Mouse (Mus musculus) hindbrain, embryonic 12.5 days (tissue): ENCODE measurements around the gene Paip2b. TPM values are rescaled to one million over a fixed set of nuclear protein-coding genes. Genes with fewer than 3 reads are reported as not detected.
A peak's percentile ranks its signal among the peaks of the same experiment; 100 is the strongest.
"Not testable (repeated sequence)": the region's sequence is repeated elsewhere in the genome, so short reads cannot be mapped to it uniquely, and the experiment has no call there.

Experiments used
- ATAC-seq: fragments of 200-750 bp; cut with Nextera tagmentation; 2 replicates; pipeline ENCODE4 v1.8.0; 2017; ENCODE audit warnings: moderate TSS enrichment; ENCODE audit not compliant: low FRiP score
- H3K27ac ChIP-seq: fragments of 300-500 bp; sonication (generic); 2 replicates; pipeline ENCODE4 v1.5.1; 2016; ENCODE audit warnings: mild to moderate bottlenecking
- H3K27me3 ChIP-seq: fragments of 300-500 bp; sonication (generic); 2 replicates; pipeline ENCODE4 v1.6.1; 2016; ENCODE audit warnings: mild to moderate bottlenecking
- H3K36me3 ChIP-seq: fragments of 300-500 bp; sonication (generic); 2 replicates; pipeline ENCODE4 v1.6.1; 2016; ENCODE audit warnings: mild to moderate bottlenecking
- H3K4me1 ChIP-seq: fragments of 300-500 bp; sonication (generic); 2 replicates; pipeline ENCODE4 v1.6.1; 2016
- H3K4me2 ChIP-seq: fragments of 300-500 bp; sonication (generic); replicated peaks from 2 replicates; pipeline ENCODE4 v1.6.1; 2016; ENCODE audit warnings: mild to moderate bottlenecking
- H3K4me3 ChIP-seq: fragments of 300-500 bp; sonication (generic); 2 replicates; pipeline ENCODE4 v1.5.1; 2016; ENCODE audit warnings: mild to moderate bottlenecking
- H3K9ac ChIP-seq: fragments of 300-500 bp; sonication (generic); 2 replicates; pipeline ENCODE4 v1.6.1; 2016; ENCODE audit warnings: mild to moderate bottlenecking, moderate library complexity
- H3K9me3 ChIP-seq: fragments of 300-500 bp; sonication (generic); replicated peaks from 2 replicates; pipeline ENCODE4 v1.6.1; 2016; ENCODE audit warnings: mild to moderate bottlenecking
- WGBS: fragments of 180-500 bp; shearing (Covaris S2); methylation state at CpG from one replicate; pipeline ENCODE4 v1.1.7; 2016; 5-methylcytosine and 5-hydroxymethylcytosine counted together
- polyA plus RNA-seq: library from polyadenylated mRNA; unstranded; fragments of >200 nt; fragmentation: Nextera tagmentation; extraction: Ambion mirVana; gene quantifications from 2 replicates; pipeline ENCODE4 v1.2.1, GENCODE M21; 2016

The Paip2b gene
- polyA plus RNA-seq, 1 experiment from 2014 or later, result 20.7 TPM

DNA sequence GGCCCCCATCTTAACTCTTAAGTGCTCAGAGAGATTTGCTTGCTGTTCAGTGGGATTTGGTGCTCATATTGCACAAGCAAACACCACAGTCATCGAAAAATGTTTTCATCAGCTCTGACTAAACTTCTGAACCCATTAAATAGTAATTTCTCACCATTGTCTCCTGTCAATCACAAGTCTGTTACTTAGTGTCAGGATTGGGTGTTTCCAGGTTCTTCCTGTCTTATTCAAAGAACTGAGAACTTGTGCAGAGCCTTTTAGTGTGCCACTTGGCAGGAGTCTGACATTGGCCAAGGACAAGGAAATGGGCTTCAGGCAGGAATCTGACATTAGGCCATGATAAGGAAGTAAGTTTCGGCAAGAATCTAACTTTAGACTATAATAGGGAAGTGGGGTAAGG is 6.5 kb upstream of the Paip2b start:
- H3K27me3 ChIP-seq, result no peaks in the 10 kb centered on the region
- no peak for ATAC-seq
- H3K9me3 ChIP-seq, result no peaks in the 10 kb centered on the region
- H3K4me1 ChIP-seq, result no peaks in the 10 kb centered on the region
- no peaks in the 10 kb centered on the region for H3K36me3 ChIP-seq
- H3K9ac ChIP-seq, result no peak overlapping the region
- H3K27ac ChIP-seq, result no peak overlapping the region
- no peak overlapping the region for H3K4me3 ChIP-seq
- 92% methylated on average over 2 of the region's 2 CpGs for WGBS
- no peak overlapping the region for H3K4me2 ChIP-seq

- Histone ChIP-seq H3K4me3 (no peak overlapping the region), H3K9ac (no peak overlapping the region), H3K4me1 (no peaks in the 10 kb centered on the region; the same call in 1 of the 2 replicates), H3K36me3 (no peaks in the 10 kb centered on the region), H3K27ac (no peak overlapping the region), H3K27me3 (no peaks in the 10 kb centered on the region), H3K4me2 (no peak overlapping the region), H3K9me3 (no peaks in the 10 kb centered on the region)
- WGBS, result 87% methylated on average over 2 of the region's 2 CpGs
- ATAC-seq, result no peak
Observed at GRCm38 (mm10) chr6:83836826-83837225, 5.3 kb upstream of the Paip2b start.

DNA sequence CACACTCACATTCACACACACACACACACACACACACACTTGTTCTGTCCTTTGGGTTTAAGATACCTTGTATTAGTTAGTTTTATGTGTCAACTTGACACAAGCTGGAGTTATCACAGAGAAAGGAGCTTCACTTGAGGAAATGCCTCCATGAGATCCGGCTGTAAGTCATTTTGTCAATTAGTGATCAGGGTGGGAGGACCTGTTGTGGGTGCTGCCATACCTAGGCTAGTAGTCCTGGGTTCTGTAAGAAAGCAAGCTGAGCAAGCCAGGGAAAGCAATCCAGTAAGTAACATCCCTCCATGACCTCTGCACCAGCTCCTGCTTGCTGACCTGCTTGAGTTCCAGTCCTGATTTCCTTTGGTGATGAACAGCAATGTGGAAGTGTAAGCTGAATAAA is 852 bp upstream of the Paip2b start:
- not testable (repeated sequence) for ATAC-seq, H3K36me3 ChIP-seq, H3K4me1 ChIP-seq, H3K9me3 ChIP-seq, H3K9ac ChIP-seq, H3K27me3 ChIP-seq, H3K4me3 ChIP-seq
- Histone ChIP-seq H3K27ac (0 out of 2 replicates have a peak overlapping the region, but pooled peaks have one; percentile 6), H3K4me2 (peak overlapping the region; percentile 77)
- 68% methylated on average over 1 of the region's 1 CpGs for WGBS

DNA sequence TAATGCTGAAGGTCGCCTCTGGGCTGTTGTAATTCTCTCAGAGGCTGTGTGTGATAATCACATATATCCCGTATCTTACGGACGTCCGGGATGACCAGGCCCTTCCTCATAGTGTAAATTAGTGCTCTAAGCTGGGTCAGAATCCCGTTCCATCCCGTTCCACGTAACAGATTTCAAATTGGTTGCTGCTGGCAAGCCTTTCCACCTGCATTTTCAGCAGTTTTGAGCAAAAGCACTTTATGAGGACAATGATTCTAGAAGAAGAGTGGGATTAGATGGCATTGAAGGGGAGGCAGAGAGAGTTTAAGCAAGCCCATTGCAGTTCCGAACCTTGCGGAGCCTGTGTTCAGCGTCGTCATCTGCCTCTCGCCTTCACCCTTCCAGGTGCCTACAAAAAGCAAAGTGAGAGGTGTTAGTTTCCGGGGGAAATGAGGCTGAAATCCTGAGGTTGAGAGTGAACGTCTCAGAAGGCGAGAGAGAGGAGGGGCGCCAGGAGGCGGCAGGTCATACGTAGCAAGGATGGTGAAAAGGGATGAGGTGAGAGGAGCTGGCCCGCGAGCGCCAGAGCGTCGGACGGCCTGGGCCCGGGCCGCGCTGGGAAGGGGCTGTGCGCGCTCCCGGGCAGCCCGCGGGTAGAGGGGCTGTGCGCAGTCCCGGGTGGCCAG is 468 bp downstream of the Paip2b start:
- Histone ChIP-seq H3K4me2 (peak overlapping the region; percentile 77), H3K9me3 (no peaks in the 10 kb centered on the region), H3K9ac (peak overlapping the region; percentile 80), H3K4me1 (peaks cover 5% of the 10 kb centered on the region; the same call in 1 of the 2 replicates), H3K27me3 (no peaks in the 10 kb centered on the region), H3K27ac (peak overlapping the region; percentile 90), H3K4me3 (peak overlapping the region; percentile 74), H3K36me3 (peaks cover 6% of the 10 kb centered on the region)
- 2% methylated on average over 29 of the region's 35 CpGs for WGBS
- no peak for ATAC-seq

GRCm38 (mm10) chr6:83821856-83822255 is 9.7 kb downstream of the Paip2b start:
- Histone ChIP-seq H3K9me3 (no peaks in the 10 kb centered on the region), H3K4me3 (no peak overlapping the region), H3K27me3 (no peaks in the 10 kb centered on the region), H3K4me2 (no peak overlapping the region), H3K27ac (no peak overlapping the region), H3K36me3 (no peaks in the 10 kb centered on the region), H3K9ac (no peak overlapping the region), H3K4me1 (peaks cover 2% of the 10 kb centered on the region; the same call in 1 of the 2 replicates)
- WGBS, result 68% methylated on average over 2 of the region's 2 CpGs
- no peak for ATAC-seq

DNA sequence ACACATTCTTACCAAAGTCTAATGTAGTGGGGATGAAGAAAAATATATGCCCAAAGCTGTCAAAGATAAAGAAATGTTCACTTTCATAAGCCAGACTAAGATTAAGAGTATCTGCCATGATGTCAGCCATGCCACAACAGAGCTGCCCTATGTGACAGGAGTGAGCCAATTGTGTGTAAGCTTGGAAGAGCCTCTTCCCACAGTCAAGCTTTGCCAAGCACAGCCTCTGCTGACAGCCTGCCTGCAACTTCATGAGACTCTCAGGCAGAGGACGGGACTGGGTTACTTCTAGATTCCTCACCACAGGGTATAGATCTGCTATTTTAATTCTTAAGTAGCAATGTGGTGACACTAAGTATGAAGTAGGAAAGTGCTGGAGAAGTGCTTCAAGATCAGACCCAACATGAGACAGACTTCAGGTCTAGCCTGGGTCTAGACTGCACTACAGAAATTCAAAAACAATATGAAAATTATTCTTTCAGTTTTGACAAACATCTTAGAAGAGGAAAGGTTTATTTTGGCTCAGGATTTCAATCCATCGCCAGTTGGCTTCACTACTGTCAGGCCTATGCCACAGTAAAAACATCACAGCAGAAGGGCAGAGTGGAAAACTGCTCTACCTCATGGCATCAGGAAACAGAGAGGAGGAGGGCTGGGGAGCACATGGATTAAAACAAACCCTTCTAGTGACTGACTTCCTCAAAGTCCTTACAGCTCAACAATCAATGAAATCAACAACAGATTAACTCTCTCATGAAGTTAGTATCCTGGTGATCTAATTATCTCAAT is 10.6 kb downstream of the Paip2b start:
- Histone ChIP-seq H3K4me3 (no peak overlapping the region), H3K27ac (no peak overlapping the region), H3K36me3 (peaks cover 6% of the 10 kb centered on the region; the same call in 1 of the 2 replicates), H3K4me2 (no peak overlapping the region), H3K27me3 (no peaks in the 10 kb centered on the region), H3K9me3 (no peaks in the 10 kb centered on the region), H3K9ac (no peak overlapping the region), H3K4me1 (peaks cover 2% of the 10 kb centered on the region; the same call in 1 of the 2 replicates)
- no peak for ATAC-seq
- 77% methylated on average over 2 of the region's 2 CpGs for WGBS

GRCm38 (mm10) chr6:83818996-83819395 is 12.5 kb downstream of the Paip2b start:
- H3K4me2 ChIP-seq, result no peak overlapping the region
- H3K36me3 ChIP-seq, result peaks cover 9% of the 10 kb centered on the region
- WGBS, result 91% methylated on average over 1 of the region's 1 CpGs
- H3K27ac ChIP-seq, result no peak overlapping the region
- H3K27me3 ChIP-seq, result no peaks in the 10 kb centered on the region
- peaks cover 2% of the 10 kb centered on the region; the same call in 1 of the 2 replicates for H3K4me1 ChIP-seq
- no peak overlapping the region for H3K9ac ChIP-seq
- ATAC-seq, result no peak
- H3K4me3 ChIP-seq, result no peak overlapping the region
- no peaks in the 10 kb centered on the region for H3K9me3 ChIP-seq

DNA sequence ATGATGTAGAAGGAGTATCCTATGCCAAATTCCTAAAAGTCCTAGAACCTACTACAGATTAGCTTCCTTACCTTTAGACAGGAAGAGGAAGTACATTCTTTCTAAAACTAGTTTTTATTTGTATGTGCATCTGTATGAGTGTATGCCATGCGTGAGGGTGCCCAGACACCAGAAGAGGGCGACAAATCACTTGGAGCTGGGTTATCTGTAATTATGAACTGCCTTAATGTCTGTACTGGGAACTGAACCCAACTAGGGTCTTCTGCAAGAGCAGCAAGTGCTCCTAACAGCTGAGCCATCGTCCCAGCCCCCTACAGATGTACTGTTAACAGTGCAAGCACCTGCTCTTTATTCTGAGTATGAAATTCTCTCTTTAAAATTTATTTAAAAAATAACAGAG is 15.7 kb downstream of the Paip2b start:
- no peak overlapping the region for H3K4me3 ChIP-seq
- ATAC-seq, result no peak
- H3K27ac ChIP-seq, result no peak overlapping the region
- no peaks in the 10 kb centered on the region for H3K27me3 ChIP-seq
- H3K9ac ChIP-seq, result no peak overlapping the region
- peaks cover 18% of the 10 kb centered on the region for H3K36me3 ChIP-seq
- H3K4me2 ChIP-seq, result no peak overlapping the region
- no peaks in the 10 kb centered on the region for H3K9me3 ChIP-seq
- WGBS, result 92% methylated on average over 3 of the region's 3 CpGs
- H3K4me1 ChIP-seq, result no peaks in the 10 kb centered on the region

DNA sequence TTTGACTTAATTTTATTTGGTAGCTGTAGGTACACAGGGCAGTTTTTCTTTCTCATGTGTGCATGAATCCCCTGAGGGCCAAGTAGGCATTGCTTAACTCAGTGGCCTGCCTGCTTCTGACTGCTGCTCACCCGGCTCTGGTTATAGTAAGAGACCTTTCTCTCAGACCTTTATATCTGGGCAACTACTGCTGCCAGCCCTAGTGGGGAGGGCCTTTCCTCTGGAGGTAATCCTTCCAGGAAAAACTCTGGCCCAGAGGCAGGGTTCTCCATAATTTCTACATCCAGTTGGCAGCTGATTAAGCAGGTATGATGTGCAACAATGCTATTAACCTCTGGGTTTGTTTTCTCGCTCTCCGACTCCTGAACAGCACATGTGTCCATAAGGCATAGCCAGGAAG is 28.7 kb downstream of the Paip2b start:
- Histone ChIP-seq H3K9ac (no peak overlapping the region), H3K36me3 (peaks cover 59% of the 10 kb centered on the region), H3K4me2 (no peak overlapping the region), H3K27me3 (no peaks in the 10 kb centered on the region), H3K4me1 (no peaks in the 10 kb centered on the region), H3K4me3 (no peak overlapping the region), H3K9me3 (no peaks in the 10 kb centered on the region), H3K27ac (no peak overlapping the region)
- no peak for ATAC-seq
- WGBS, result 92% methylated on average over 3 of the region's 3 CpGs

GRCm38 (mm10) chr6:83802033-83802432 is 29.5 kb downstream of the Paip2b start:
- peaks cover 54% of the 10 kb centered on the region for H3K36me3 ChIP-seq
- no peak overlapping the region for H3K4me2 ChIP-seq
- WGBS, result 87% methylated on average over 5 of the region's 5 CpGs
- H3K27me3 ChIP-seq, result no peaks in the 10 kb centered on the region
- no peak overlapping the region for H3K27ac ChIP-seq
- no peak overlapping the region for H3K4me3 ChIP-seq
- no peak for ATAC-seq
- H3K9me3 ChIP-seq, result no peaks in the 10 kb centered on the region
- H3K9ac ChIP-seq, result no peak overlapping the region
- H3K4me1 ChIP-seq, result no peaks in the 10 kb centered on the region

- Histone ChIP-seq H3K27me3 (no peaks in the 10 kb centered on the region), H3K36me3 (peaks cover 20% of the 10 kb centered on the region), H3K4me3 (no peak overlapping the region), H3K4me2 (0 out of 2 replicates have a peak overlapping the region, but pooled peaks have one; percentile 5), H3K27ac (no peak overlapping the region), H3K9me3 (no peaks in the 10 kb centered on the region), H3K4me1 (peaks cover 6% of the 10 kb centered on the region), H3K9ac (no peak overlapping the region)
- ATAC-seq, result no peak
- 58% methylated on average over 3 of the region's 3 CpGs for WGBS
Observed at GRCm38 (mm10) chr6:83796686-83797085, 34.9 kb downstream of the Paip2b start.

- Histone ChIP-seq H3K9ac (peak overlapping the region; percentile 78), H3K4me1 (peaks cover 6% of the 10 kb centered on the region), H3K27ac (peak overlapping the region; percentile 96), H3K9me3 (no peaks in the 10 kb centered on the region), H3K27me3 (no peaks in the 10 kb centered on the region), H3K4me2 (peak overlapping the region; percentile 89), H3K36me3 (peaks cover 8% of the 10 kb centered on the region), H3K4me3 (peak overlapping the region; percentile 62)
- ATAC-seq, result peak; percentile 38; the same call in 1 of the 2 replicates
- 12% methylated on average over 13 of the region's 13 CpGs for WGBS
Observed at GRCm38 (mm10) chr6:83795492-83795900, 36.0 kb downstream of the Paip2b start.
